Mouse (Mus musculus): ENCODE data around the gene Lig3.

DNA sequence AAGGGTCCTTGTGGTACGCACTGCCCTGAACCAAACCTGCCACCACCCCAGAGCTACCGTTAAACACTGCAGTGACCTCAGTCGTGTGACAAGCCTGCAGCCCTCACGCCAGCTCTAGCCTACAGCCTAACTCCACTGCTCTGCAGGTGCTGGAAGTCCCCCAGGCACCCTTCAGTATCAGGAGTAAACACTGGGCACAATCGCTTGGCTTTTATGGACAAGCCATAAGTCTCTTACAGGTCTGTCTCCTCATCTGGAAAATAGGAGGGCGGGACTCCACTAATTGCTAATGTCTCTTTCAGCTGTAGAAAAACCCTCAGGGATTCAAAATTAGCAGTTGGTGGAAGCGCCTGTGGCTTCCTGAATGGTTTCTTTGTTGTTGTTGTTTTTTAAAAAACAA is 56.3 kb downstream of the Lig3 start:
- TF ChIP-seq CTCF (IDR thresholded peaks at IDR 0.05; ENCODE audit: control insufficient read depth, insufficient read depth, insufficient read length) = no peak
- TF ChIP-seq USF1 (IDR thresholded peaks at IDR 0.05; ENCODE audit: low read depth) = no peak
- TF ChIP-seq CEBPB (IDR thresholded peaks at IDR 0.05; ENCODE audit: low read depth) = no peak
- no peak for TF ChIP-seq MAX (IDR thresholded peaks at IDR 0.05)
- no peak for TF ChIP-seq MYOD1 (IDR thresholded peaks at IDR 0.05; ENCODE audit: control insufficient read depth, insufficient read length, low read depth)
- TF ChIP-seq MYOG (IDR thresholded peaks at IDR 0.05; ENCODE audit: control insufficient read depth, extremely low read depth, insufficient read length) = no peak
